Mouse (Mus musculus) lung, adult 10 weeks (tissue): ENCODE measurements around the gene Fcho1. TPM values are rescaled to one million over a fixed set of nuclear protein-coding genes. Genes with fewer than 3 reads are reported as not detected.

ENCODE experiments used
- polyA plus RNA-seq: library from polyadenylated mRNA; stranded (reverse); fragments of 350-450 nt; fragmentation: Illumina TruSeq; extraction: RNeasy Lipid Tissue Mini Kit (QIAGEN cat#74804); gene quantifications from one replicate; pipeline ENCODE4 v1.2.3, GENCODE M21; 2014; ENCODE audit warnings: low read depth, low replicate concordance; ENCODE audit not compliant: insufficient read depth

Fcho1 gene
- polyA plus RNA-seq, result 3.7 TPM

DNA sequence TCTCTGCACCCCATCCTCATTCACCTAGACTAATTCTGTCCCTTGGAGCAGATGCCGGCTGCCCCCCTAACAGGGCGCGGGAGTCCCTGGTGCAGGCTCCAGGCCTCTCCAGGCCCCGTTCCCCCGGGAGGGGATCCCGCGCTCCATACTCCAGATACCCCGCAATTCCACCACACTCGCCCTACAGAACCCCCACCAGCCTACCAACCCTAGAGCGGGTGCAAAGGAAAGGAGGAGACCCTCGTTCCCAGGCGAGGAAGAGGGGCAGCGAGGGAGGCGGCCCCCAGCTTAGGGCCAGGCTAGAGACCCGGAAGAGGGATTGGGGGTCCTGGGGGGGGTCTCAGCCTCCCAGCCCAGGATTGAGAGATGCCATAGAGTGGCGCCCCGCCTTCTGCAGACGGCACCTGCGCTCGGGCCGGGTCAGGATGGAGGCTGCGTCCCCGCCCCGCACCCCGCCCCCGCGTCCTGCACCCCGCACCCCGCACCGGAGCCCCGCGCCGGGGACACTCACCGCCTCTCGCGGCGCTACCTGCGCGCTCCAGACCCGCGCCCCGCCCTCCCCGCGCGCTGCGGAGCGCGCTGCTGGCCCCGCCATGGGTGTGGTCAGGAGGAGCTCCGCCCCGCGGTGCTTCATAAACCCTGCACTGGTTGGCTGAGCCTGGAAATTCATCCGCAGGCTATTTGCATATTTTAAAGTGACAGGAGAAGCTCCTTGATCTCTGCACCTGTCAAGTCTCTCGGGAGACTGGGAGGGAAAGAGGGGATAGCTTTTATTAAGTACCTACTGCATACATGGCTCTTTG lies at the start of gene Fcho1:
Gene Fcho1, minus strand, starts transcription at position 595 of the 803 bp plus-strand sequence.

DNA sequence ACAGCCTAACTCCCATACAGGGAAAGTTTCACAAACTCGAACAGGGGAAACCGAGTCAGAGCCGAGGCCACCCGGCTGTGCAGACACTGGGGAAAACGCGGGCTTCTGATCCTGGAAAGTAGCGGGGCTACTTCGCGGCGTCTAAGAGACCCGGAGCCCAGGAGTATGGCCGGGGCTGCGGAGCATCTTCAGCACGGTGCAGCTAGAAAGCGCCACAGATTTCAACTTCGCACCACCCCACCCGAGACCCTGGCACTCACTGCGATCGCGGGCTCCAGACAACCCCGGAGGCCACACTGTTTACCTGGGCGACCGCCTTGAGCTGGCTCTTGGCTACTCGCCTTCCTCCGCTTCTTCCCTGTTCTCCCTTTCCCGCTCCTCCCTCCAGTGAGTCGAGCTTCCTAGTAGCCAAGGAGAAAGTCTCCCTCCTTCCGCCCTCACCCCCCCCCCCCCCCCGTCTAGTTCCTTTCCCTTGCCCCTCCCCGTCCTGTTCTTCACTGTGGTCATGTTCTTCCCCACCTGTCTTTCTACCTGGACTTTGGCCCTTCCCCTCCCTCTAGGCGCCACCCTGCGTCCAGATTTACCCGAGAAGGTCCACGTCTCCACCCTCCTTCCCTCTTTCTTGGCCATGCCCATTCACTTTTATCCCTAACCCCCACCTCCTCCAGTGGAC lies 24.0 kb downstream of the Fcho1 start, which contains the start of gene B3gnt3:
Gene B3gnt3, minus strand, starts transcription at position 376 of the 673 bp plus-strand sequence.

DNA sequence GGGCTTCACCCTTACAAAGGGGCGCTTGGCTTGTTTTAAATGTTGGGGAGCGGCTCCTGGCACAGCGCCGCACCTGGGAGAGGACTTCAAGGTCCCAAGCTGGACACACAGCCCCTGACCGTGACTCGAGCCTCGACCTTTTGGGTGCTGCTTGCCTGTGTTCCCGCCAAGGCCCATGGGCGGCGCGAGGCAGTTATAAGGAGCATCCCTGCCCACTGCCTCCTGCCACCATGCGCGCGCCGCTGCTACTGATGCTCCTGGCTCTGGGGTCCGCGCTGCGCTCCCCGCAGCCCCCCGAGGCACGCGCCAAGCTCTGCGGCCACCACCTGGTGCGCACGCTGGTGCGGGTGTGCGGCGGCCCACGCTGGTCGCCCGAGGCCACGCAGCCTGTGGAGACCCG lies 36.5 kb downstream of the Fcho1 start, which contains the start of gene Insl3:
Gene Insl3, plus strand, starts transcription at position 187 of the 400 bp plus-strand sequence.

DNA sequence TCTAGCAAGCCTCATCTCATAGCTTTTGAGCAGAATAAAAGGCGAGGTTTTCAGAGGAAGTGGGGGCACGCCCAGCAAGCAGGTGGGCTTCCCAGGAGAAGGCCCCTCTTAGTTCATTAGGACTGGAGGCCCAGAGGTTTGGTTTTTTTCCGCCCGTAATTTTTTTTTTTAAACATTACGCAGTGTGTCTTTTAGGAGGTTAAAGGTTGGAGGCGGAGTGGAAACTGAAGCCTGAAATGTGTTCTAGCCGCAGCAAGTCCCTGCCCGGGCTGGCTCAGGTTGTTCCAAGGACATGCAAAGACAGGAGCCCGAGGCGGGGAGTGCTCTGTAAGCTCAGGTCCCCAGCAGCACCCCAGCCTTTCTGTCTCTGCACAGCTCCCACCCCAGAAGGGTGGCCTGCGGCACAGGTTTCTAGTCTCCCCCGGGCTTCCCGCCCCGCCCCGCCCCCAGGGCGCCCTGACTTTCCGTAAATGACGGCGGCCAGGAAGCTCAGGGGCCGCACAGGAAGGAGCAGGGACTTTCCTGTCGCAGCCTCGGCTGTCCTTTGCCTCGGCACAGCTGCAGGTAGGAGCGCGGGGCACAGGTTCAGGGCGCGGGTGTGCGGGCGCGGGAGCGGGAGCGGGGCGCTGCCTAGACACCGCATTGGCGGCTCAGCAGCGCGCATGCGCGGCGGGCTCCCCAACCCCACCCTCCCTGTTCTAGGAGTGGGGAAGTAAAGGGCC lies 49.3 kb downstream of the Fcho1 start, which contains the start of gene Jak3:
Gene Jak3, plus strand, starts transcription at position 277 of the 722 bp plus-strand sequence.

DNA sequence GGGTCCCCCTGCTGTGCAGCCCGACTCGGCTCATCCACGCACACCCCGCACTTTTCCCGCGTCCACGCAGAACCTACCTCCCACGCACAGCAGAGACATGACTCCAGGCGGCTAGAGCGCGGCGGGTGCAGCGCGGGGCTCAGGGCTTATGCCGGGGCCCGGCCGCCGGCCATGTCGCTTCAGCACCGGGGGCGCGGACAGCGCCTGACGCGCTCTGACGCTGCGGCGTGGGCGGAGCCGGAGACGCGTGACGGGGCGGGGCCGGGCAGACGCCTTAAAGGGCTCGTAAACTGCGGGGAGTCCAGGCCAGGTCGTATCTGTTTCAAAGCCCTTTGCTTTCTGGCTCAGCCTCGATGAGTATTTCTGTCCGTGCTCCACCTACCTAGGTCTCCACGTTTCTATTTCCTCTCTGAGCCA lies 54.0 kb downstream of the Fcho1 start, which contains the start of gene Unc13a:
Gene Unc13a, minus strand, starts transcription at position 209 of the 417 bp plus-strand sequence.

Other genes with a start within 250 kb of the Fcho1 start
- 4.6 TPM for gene Ano8, start 239.8 kb downstream of the Fcho1 start, polyA plus RNA-seq
- 10.1 TPM for gene Gtpbp3, start 237.6 kb downstream of the Fcho1 start, polyA plus RNA-seq
- gene Plvap, start 214.0 kb downstream of the Fcho1 start, polyA plus RNA-seq, result 350 TPM
- gene Ccdc194, start 200.0 kb downstream of the Fcho1 start, polyA plus RNA-seq, result not detected
- gene Bst2, start 188.3 kb downstream of the Fcho1 start, polyA plus RNA-seq, result 272 TPM
- gene Mvb12a, start 182.8 kb downstream of the Fcho1 start, polyA plus RNA-seq, result 65.4 TPM
- 12.2 TPM for gene Tmem221, start 166.8 kb downstream of the Fcho1 start, polyA plus RNA-seq
- gene Nxnl1, start 159.1 kb downstream of the Fcho1 start, polyA plus RNA-seq, result not detected
- 21.0 TPM for gene Slc27a1, start 156.8 kb downstream of the Fcho1 start, polyA plus RNA-seq
- gene Pgls, start 133.5 kb downstream of the Fcho1 start, polyA plus RNA-seq, result 79.5 TPM
- 3.3 TPM for gene Fam129c, start 128.1 kb downstream of the Fcho1 start, polyA plus RNA-seq
- 51.7 TPM for gene Colgalt1, start 114.7 kb downstream of the Fcho1 start, polyA plus RNA-seq
- gene Unc13a, start 54.0 kb downstream of the Fcho1 start, polyA plus RNA-seq, result 0.04 TPM
- gene Jak3, start 49.4 kb downstream of the Fcho1 start, polyA plus RNA-seq, result 8.6 TPM
- gene Insl3, start 36.5 kb downstream of the Fcho1 start, polyA plus RNA-seq, result 5.2 TPM
- 7.3 TPM for gene B3gnt3, start 23.9 kb downstream of the Fcho1 start, polyA plus RNA-seq
- 2.6 TPM for gene Zfp709, start 156.3 kb upstream of the Fcho1 start, polyA plus RNA-seq
- 1.8 TPM for gene Zfp882, start 182.9 kb upstream of the Fcho1 start, polyA plus RNA-seq
- 12.6 TPM for gene Zfp617, start 182.9 kb upstream of the Fcho1 start, polyA plus RNA-seq
- gene Zfp961, start 225.3 kb upstream of the Fcho1 start, polyA plus RNA-seq, result 8.9 TPM